Comparison of ENCODE assay signal across 7 mouse cellular contexts in genomic region chr8:84655336-84656190, GRCm38 (mm10). TPM values are rescaled to one million over a fixed set of nuclear protein-coding genes. Genes with fewer than 3 reads are reported as not detected.
DNase-seq lines count a peak whose midpoint lies in the region; ATAC-seq and TF ChIP-seq lines count a peak whose summit lies in the region.

No protein-coding gene starts in this region.

- H3K4me3 ChIP-seq in G1E (ENCODE audit: low read depth, low read length) = peak overlapping the region; percentile 72
- peak overlapping the region; percentile 54 for H3K4me3 ChIP-seq in liver, embryonic 13.5 days (replicated peaks)

- WGBS in liver, embryonic 13.5 days (ENCODE audit: insufficient replicate concordance) = 12% methylated on average over 15 of the region's 15 CpGs

- H3K27me3 ChIP-seq in G1E (ENCODE audit: insufficient read depth, low read length) = no peaks in the 10 kb centered on the region
- peaks cover 10% of the 10 kb centered on the region; the same call in 1 of the 2 replicates for H3K27me3 ChIP-seq in liver, embryonic 13.5 days

- no peaks in the 10 kb centered on the region for H3K9me3 ChIP-seq in G1E (replicated peaks)
- H3K9me3 ChIP-seq in liver, embryonic 13.5 days (replicated peaks) = no peaks in the 10 kb centered on the region

- intact Hi-C loops in heart, postnatal 25 days (cut with DNase I) = loop anchor here (2.0 kb wide), 1 partner anchor 17 kb away; no protein-coding TSS in a partner anchor

- H3K36me3 ChIP-seq in G1E (replicated peaks) = peaks cover 6% of the 10 kb centered on the region
- H3K36me3 ChIP-seq in liver, embryonic 13.5 days = no peaks in the 10 kb centered on the region

- H3K4me1 ChIP-seq in G1E (ENCODE audit: insufficient read depth, low read depth, low read length) = peaks cover 62% of the 10 kb centered on the region
- peaks cover 69% of the 10 kb centered on the region for H3K4me1 ChIP-seq in liver, embryonic 13.5 days (replicated peaks)

- no peak for ATAC-seq in G1E (ENCODE audit: extremely low read depth, insufficient number of reproducible peaks, low FRiP score, poor library complexity, severe bottlenecking)
- no peak for ATAC-seq in liver, embryonic 13.5 days (ENCODE audit: low read depth)

- peak overlapping the region; percentile 77 for H3K27ac ChIP-seq in liver, embryonic 13.5 days

- no peak for DNase-seq in G1E (ENCODE audit: low spot score)
- peak; percentile 94 for DNase-seq in embryo, embryonic 10.5 days (ENCODE audit: low spot score)
- DNase-seq in heart, postnatal 25 days (ENCODE audit: low spot score) = peak; percentile 23
- no peak for DNase-seq in liver, embryonic 13.5 days
- DNase-seq in retina, postnatal 1 day = peak; percentile 95
- DNase-seq in cerebellum, adult 11-12 months = no peak
- DNase-seq in Muller cell, postnatal 12 days (ENCODE audit: inconsistent ontology term) = no peak

- TF ChIP-seq CTCF in G1E (IDR thresholded peaks at IDR 0.05; ENCODE audit: low read depth, low read length) = no peak

- H3K9ac ChIP-seq in liver, embryonic 13.5 days = peak overlapping the region; percentile 69

- H3K4me2 ChIP-seq in liver, embryonic 13.5 days = peak overlapping the region; percentile 81

RNA-seq across cellular contexts. Expression of gene Ier2, which starts 7.1 kb away (rescaled TPM):
- total RNA-seq in G1E (2014; fragmentation: Nextera tagmentation) (60.5 and 64.9 TPM in 2 replicates), G1E (2017) (43.1 and 48.5 TPM in 2 replicates)
- 112 and 119 TPM in 2 replicates for polyA plus RNA-seq in G1E (2012)
- 10 to 100 TPM; 14.3 to 18.3 TPM for total RNA-seq in heart, postnatal 25 days (2021)
- 20.5 and 24.1 TPM in 2 replicates for polyA plus RNA-seq in liver, embryonic 13.5 days (2015; fragmentation: Nextera tagmentation; extraction: Ambion mirVana)

RNA-seq across cellular contexts. Expression of gene Trmt1, which starts 30.5 kb away (rescaled TPM):
- total RNA-seq in G1E (2014; fragmentation: Nextera tagmentation) (63.3 and 64.9 TPM in 2 replicates), G1E (2017) (68.2 and 96.4 TPM in 2 replicates)
- polyA plus RNA-seq in G1E (2012) = 244 and 260 TPM in 2 replicates
- 10 to 100 TPM; 32.6 to 37.6 TPM for total RNA-seq in heart, postnatal 25 days (2021)
- 45.9 and 46.8 TPM in 2 replicates for polyA plus RNA-seq in liver, embryonic 13.5 days (2015; fragmentation: Nextera tagmentation; extraction: Ambion mirVana)

RNA-seq across cellular contexts. Expression of gene Nacc1, which starts 32.1 kb away (rescaled TPM):
- total RNA-seq in G1E (2014; fragmentation: Nextera tagmentation) (120 and 125 TPM in 2 replicates), G1E (2017) (48.1 and 54.5 TPM in 2 replicates)
- 207 and 224 TPM in 2 replicates for polyA plus RNA-seq in G1E (2012)
- total RNA-seq in heart, postnatal 25 days (2021) = 10 to 100 TPM; 32.0 to 32.6 TPM
- polyA plus RNA-seq in liver, embryonic 13.5 days (2015; fragmentation: Nextera tagmentation; extraction: Ambion mirVana) = 6.9 and 7.6 TPM in 2 replicates

RNA-seq across cellular contexts. Expression of gene Lyl1, which starts 45.7 kb away (rescaled TPM):
- total RNA-seq in G1E (2014; fragmentation: Nextera tagmentation) (136 and 138 TPM in 2 replicates), G1E (2017) (81.2 and 95.6 TPM in 2 replicates)
- polyA plus RNA-seq in G1E (2012) = 550 and 561 TPM in 2 replicates
- total RNA-seq in heart, postnatal 25 days (2021) = 1 to 10 TPM; 4.2 to 4.5 TPM
- polyA plus RNA-seq in liver, embryonic 13.5 days (2015; fragmentation: Nextera tagmentation; extraction: Ambion mirVana) = 61.2 and 61.3 TPM in 2 replicates

Comparison
In these comparisons a context has a peak if more than half of its experiments do, and no peak if none do; other contexts are left out.
1. DNase-seq: peak in embryo, embryonic 10.5 days (single experiment), heart, postnatal 25 days (single experiment) and retina, postnatal 1 day (single experiment); none in G1E (single experiment), liver, embryonic 13.5 days (single experiment), cerebellum, adult 11-12 months (single experiment) and Muller cell, postnatal 12 days (single experiment).